Mouse (Mus musculus) embryonic facial prominence, embryonic 15.5 days (tissue): ENCODE measurements around the gene Nbeal1. TPM values are rescaled to one million over a fixed set of nuclear protein-coding genes. Genes with fewer than 3 reads are reported as not detected.

Experiments used
- ATAC-seq: fragments of 200-750 bp; cut with Nextera tagmentation; 2 replicates; pipeline ENCODE4 v1.8.0; 2017; ENCODE audit warnings: low read depth, moderate TSS enrichment; ENCODE audit not compliant: insufficient number of reproducible peaks, low FRiP score, low TSS enrichment
- H3K27ac ChIP-seq: fragments of 300-500 bp; sonication (generic); replicated peaks from 2 replicates; pipeline ENCODE4 v1.5.1; 2015; ENCODE audit warnings: mild to moderate bottlenecking, inconsistent platforms
- H3K27me3 ChIP-seq: fragments of 300-500 bp; sonication (generic); 2 replicates; pipeline ENCODE4 v1.6.1; 2015; ENCODE audit warnings: inconsistent platforms
- H3K36me3 ChIP-seq: fragments of 300-500 bp; sonication (generic); 2 replicates; pipeline ENCODE4 v1.6.1; 2015; ENCODE audit warnings: mild to moderate bottlenecking, inconsistent platforms
- H3K4me1 ChIP-seq: fragments of 300-500 bp; sonication (generic); 2 replicates; pipeline ENCODE4 v1.6.1; 2015; ENCODE audit warnings: inconsistent platforms
- H3K4me2 ChIP-seq: fragments of 300-500 bp; sonication (generic); replicated peaks from 2 replicates; pipeline ENCODE4 v1.6.1; 2015; ENCODE audit warnings: mild to moderate bottlenecking, inconsistent platforms
- H3K4me3 ChIP-seq: fragments of 300-500 bp; sonication (generic); replicated peaks from 2 replicates; pipeline ENCODE4 v1.5.1; 2015; ENCODE audit warnings: mild to moderate bottlenecking, inconsistent platforms
- H3K9ac ChIP-seq: fragments of 300-500 bp; sonication (generic); 2 replicates; pipeline ENCODE4 v1.6.1; 2015; ENCODE audit warnings: inconsistent platforms
- H3K9me3 ChIP-seq: fragments of 300-500 bp; sonication (generic); replicated peaks from 2 replicates; pipeline ENCODE4 v1.6.1; 2016; ENCODE audit warnings: inconsistent platforms
- WGBS: fragments of 180-500 bp; shearing (Covaris S2); methylation state at CpG from one replicate; pipeline ENCODE4 v1.1.7; 2015; 5-methylcytosine and 5-hydroxymethylcytosine counted together
- polyA plus RNA-seq: library from polyadenylated mRNA; unstranded; fragments of >200 nt; fragmentation: Nextera tagmentation; extraction: Ambion mirVana; gene quantifications from 2 replicates; pipeline ENCODE4 v1.2.1, GENCODE M21; 2015

The Nbeal1 gene
- polyA plus RNA-seq, 1 experiment from 2014 or later, result 5.4 TPM

DNA sequence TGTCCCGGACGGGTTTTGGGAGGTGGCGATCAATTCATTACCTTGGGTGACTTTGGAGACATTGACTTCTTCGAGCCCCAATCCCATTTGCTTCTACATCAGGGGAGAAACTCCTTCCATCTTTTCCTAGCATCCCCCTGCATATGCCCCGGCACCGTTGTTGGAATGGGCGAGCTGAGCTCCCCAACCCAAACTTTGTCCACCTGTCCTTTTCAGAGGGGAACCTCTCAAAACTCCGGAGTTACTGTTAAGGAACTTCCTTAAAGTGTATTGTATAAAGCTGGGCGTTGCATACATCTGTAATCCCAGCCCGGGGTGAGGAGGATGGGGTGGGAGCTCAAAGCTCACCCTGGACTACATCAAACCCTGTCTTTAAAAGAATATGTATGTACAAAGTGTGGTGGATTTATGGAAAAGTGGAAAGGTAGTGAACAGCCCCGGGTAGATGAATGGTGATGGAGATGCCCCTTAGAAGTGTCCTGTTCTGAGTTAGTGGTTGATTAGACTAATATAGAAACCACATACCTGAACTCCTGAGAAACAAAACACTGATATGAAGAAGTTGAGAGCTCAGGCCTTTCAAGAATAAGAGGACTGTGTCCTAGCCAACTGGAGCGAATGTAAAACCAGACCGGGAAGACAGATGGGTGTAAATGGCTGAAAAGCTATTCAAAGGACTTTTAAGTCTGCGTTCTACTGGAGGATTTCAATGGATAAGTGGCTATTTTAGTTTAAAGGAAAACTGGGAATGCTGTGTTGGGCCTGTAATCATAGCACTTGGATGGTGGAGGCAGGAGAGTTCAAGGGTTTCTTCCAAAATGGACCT, 163.4 kb downstream of the Nbeal1 start:
- H3K36me3 ChIP-seq, result peaks cover 4% of the 10 kb centered on the region; the same call in 1 of the 2 replicates
- peak overlapping the region; percentile 56 for H3K4me2 ChIP-seq
- H3K9me3 ChIP-seq, result no peaks in the 10 kb centered on the region
- peak overlapping the region; percentile 78 for H3K4me3 ChIP-seq
- H3K27me3 ChIP-seq, result no peaks in the 10 kb centered on the region
- 0 out of 2 replicates have a peak, but pooled peaks cover 5% of the 10 kb centered on the region for H3K4me1 ChIP-seq
- H3K27ac ChIP-seq, result peak overlapping the region; percentile 96
- 15% methylated on average over 14 of the region's 14 CpGs for WGBS
- H3K9ac ChIP-seq, result peak overlapping the region; percentile 51
- no peak; the same call in 1 of the 2 replicates for ATAC-seq

DNA sequence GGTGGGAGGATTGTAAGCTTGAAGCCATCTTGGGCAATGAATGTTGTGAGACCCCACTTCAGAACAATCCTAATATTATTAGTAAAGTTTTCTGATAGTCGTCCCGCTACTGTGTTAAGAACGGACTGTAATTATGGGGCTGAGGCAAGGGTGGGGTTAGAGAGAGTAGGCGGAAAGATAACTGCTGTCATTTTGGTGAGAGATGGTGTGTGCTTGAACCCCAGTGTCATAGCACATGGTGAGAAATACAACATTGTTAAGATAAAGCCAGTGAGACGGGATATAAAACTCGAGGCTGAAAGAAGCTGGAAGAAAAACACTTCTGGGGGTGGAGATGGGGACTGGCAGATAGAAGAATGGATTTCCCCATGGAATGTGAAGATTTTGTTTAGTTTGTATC, 164.3 kb downstream of the Nbeal1 start:
- H3K4me2 ChIP-seq, result no peak overlapping the region
- H3K9me3 ChIP-seq, result 0 out of 2 replicates have a peak, but pooled peaks cover under 1% of the 10 kb centered on the region
- H3K36me3 ChIP-seq, result no peaks in the 10 kb centered on the region
- no peak overlapping the region for H3K27ac ChIP-seq
- H3K4me1 ChIP-seq, result 0 out of 2 replicates have a peak, but pooled peaks cover 5% of the 10 kb centered on the region
- WGBS, result 83% methylated on average over 6 of the region's 6 CpGs
- H3K4me3 ChIP-seq, result no peak overlapping the region
- no peak for ATAC-seq
- H3K27me3 ChIP-seq, result no peaks in the 10 kb centered on the region
- H3K9ac ChIP-seq, result no peak overlapping the region

DNA sequence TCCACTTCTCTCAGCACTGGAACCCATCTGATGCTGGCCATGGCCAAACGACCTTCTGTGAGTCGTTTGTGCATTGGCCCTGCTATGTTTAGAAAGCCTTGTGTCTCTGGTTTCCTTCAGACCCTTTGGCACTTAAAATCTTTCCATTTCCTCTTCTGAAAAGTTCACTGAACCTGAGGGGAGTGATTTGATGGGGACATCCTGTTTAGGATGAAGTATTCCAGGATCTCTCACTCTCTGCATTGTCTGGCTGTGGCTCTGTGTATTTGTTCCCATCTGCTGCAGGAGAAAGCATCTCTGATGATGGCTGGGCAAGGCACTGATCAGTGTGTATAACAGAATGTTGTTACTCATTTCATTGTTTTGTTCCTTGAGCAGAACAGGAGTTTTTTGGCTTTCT, 165.3 kb downstream of the Nbeal1 start:
- no peak overlapping the region for H3K4me2 ChIP-seq
- no peak overlapping the region for H3K27ac ChIP-seq
- H3K4me1 ChIP-seq, result 0 out of 2 replicates have a peak, but pooled peaks cover 5% of the 10 kb centered on the region
- no peaks in the 10 kb centered on the region for H3K36me3 ChIP-seq
- 0 out of 2 replicates have a peak, but pooled peaks cover 5% of the 10 kb centered on the region for H3K9me3 ChIP-seq
- H3K9ac ChIP-seq, result no peak overlapping the region
- no peak for ATAC-seq
- no peaks in the 10 kb centered on the region for H3K27me3 ChIP-seq
- H3K4me3 ChIP-seq, result no peak overlapping the region
- WGBS, result 82% methylated on average over 2 of the region's 2 CpGs

DNA sequence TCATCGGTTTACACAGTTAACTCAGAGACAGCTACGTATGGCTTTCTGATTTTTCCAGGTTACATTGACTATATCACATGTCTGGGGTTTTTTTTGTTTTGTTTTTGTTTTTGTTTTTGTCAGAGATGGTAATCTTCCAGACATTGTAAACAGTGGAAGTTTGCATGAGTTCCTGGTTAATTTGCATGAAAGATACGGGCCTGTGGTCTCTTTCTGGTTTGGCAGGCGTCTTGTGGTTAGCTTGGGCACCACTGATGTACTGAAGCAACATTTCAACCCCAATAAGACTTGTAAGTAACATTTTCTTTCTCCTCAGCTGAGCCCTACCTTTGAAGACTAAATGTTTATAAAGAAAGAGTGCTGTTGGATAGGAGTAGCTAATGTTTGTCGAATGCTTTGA, 172.4 kb downstream of the Nbeal1 start:
- Histone ChIP-seq H3K4me1 (no peaks in the 10 kb centered on the region), H3K4me3 (no peak overlapping the region), H3K27me3 (no peaks in the 10 kb centered on the region), H3K27ac (no peak overlapping the region), H3K9ac (no peak overlapping the region), H3K9me3 (0 out of 2 replicates have a peak, but pooled peaks cover 5% of the 10 kb centered on the region), H3K36me3 (peaks cover 19% of the 10 kb centered on the region), H3K4me2 (no peak overlapping the region)
- ATAC-seq, result no peak
- 72% methylated on average over 5 of the region's 5 CpGs for WGBS

DNA sequence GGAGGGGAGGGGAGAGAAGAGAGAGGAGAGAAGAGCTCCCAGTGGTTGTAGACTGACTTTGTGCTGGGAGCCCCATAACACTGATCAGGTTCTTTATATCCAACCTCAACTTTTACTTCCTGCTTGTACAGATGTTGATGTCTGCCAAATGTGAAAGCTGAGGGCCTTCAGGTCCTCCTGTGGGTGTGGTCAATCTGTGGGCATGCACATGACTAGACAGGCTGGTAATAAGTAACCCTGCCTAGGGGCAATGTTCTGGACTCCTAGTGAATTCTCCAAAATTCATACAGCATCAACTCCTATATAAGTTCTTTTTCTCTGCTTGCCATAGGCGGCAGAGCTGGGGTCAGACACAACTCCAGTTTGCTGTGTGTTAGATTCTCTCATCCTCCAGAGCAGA, 181.2 kb downstream of the Nbeal1 start:
- WGBS, result 90% methylated on average over 1 of the region's 1 CpGs
- Histone ChIP-seq H3K4me3 (no peak overlapping the region), H3K27me3 (no peaks in the 10 kb centered on the region), H3K4me1 (no peaks in the 10 kb centered on the region), H3K4me2 (no peak overlapping the region), H3K9me3 (no peaks in the 10 kb centered on the region), H3K36me3 (peaks cover 8% of the 10 kb centered on the region; the same call in 1 of the 2 replicates), H3K27ac (no peak overlapping the region), H3K9ac (no peak overlapping the region)
- no peak for ATAC-seq

- WGBS, result 91% methylated on average over 1 of the region's 1 CpGs
- Histone ChIP-seq H3K4me2 (no peak overlapping the region), H3K9ac (no peak overlapping the region), H3K4me3 (no peak overlapping the region), H3K4me1 (no peaks in the 10 kb centered on the region), H3K36me3 (peaks cover 32% of the 10 kb centered on the region), H3K27ac (no peak overlapping the region), H3K9me3 (no peaks in the 10 kb centered on the region), H3K27me3 (no peaks in the 10 kb centered on the region)
- ATAC-seq, result no peak
These were observed 196.2 kb downstream of the Nbeal1 start for GRCm38 (mm10) chr1:60376556-60376955.

GRCm38 (mm10) chr1:60381910-60382309, 201.5 kb downstream of the Nbeal1 start:
- no peak for ATAC-seq
- H3K36me3 ChIP-seq, result peaks cover 9% of the 10 kb centered on the region

More at GRCm38 (mm10) chr1:60381910-60382309, 201.5 kb downstream of the Nbeal1 start:
- Histone ChIP-seq H3K9ac (no peak overlapping the region), H3K4me3 (no peak overlapping the region), H3K27ac (no peak overlapping the region), H3K9me3 (no peaks in the 10 kb centered on the region), H3K27me3 (no peaks in the 10 kb centered on the region), H3K4me2 (no peak overlapping the region), H3K4me1 (no peaks in the 10 kb centered on the region)
- 80% methylated on average over 3 of the region's 3 CpGs for WGBS

Other genes with a start within 250 kb of the Nbeal1 start
- 1.4 and 1.5 TPM in 2 replicates for gene Ica1l, start 137.4 kb upstream of the Nbeal1 start, polyA plus RNA-seq
- 6.2 and 7.4 TPM in 2 replicates for gene Carf, start 82.4 kb upstream of the Nbeal1 start, polyA plus RNA-seq
- 39.6 and 41.1 TPM in 2 replicates for gene Wdr12, start 82.0 kb upstream of the Nbeal1 start, polyA plus RNA-seq
- gene Cyp20a1, start 162.7 kb downstream of the Nbeal1 start, polyA plus RNA-seq, result 21.4 and 30.5 TPM in 2 replicates
- 18.8 and 23.2 TPM in 2 replicates for gene Abi2, start 229.0 kb downstream of the Nbeal1 start, polyA plus RNA-seq